Mouse (Mus musculus) ES-E14 (cell line): Measurements from ENCODE around the gene Nalcn.

Source experiments
- ZC3H11A ChIP-seq: IDR thresholded peaks from 2 replicates; pipeline ENCODE4 v1.6.1; 2012; ENCODE audit warnings: low read depth, mild to moderate bottlenecking, inconsistent platforms, low read length, borderline replicate concordance
- ZNF384 ChIP-seq: IDR thresholded peaks from 2 replicates; pipeline ENCODE4 v1.6.1; 2012; ENCODE audit warnings: low read depth, low read length, inconsistent platforms

DNA sequence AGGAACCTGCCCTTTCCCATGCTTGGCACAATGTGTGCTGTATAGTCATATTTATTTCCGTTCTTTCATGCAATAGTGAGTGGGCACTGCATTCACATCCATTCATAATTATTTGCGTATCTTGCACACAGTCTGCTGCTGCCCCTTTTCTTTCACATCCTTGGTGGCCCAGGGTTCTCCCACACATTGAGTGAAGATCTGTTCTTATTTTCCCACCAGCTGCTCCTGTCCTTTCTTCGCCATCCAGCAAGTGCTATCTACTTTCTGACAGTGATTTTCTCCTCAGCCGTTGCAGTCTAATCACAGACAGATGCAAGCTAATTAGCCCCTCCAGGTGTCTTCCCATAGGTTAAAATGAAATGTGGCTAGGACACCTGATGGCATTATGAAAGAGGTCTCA is 72.0 kb downstream of the Nalcn start:
- TF ChIP-seq ZNF384 = no peak
- no peak for TF ChIP-seq ZC3H11A
